Mouse (Mus musculus) spleen, adult 2 months (tissue): ENCODE measurements around the gene Tmem156. TPM values are rescaled to one million over a fixed set of nuclear protein-coding genes. Genes with fewer than 3 reads are reported as not detected.

ENCODE experiments used
- DNase-seq, 2 experiments: peaks; one replicate each; pipeline versions ENCODE4 v3.0.0 to v3.0.0-alpha.2; 2012 to 2021; ENCODE audit warnings: low spot score in 2 of 2, low read depth in 1 of 2
- H3K27ac ChIP-seq: fragments of 200-500 bp; 2 replicates; pipeline ENCODE4 v1.5.1; 2012; ENCODE audit warnings: low read length, inconsistent platforms; ENCODE audit not compliant: insufficient read depth
- H3K27me3 ChIP-seq: fragments of 200-500 bp; 2 replicates; pipeline ENCODE4 v1.6.1; 2012; ENCODE audit warnings: mild to moderate bottlenecking, moderate library complexity, low read length, inconsistent platforms; ENCODE audit not compliant: control insufficient read depth, insufficient read depth
- H3K36me3 ChIP-seq: fragments of 200-500 bp; 2 replicates; pipeline ENCODE4 v1.6.1; 2012; ENCODE audit warnings: mild to moderate bottlenecking, low read length, inconsistent platforms; ENCODE audit not compliant: control insufficient read depth, insufficient read depth
- H3K4me1 ChIP-seq: fragments of 200-500 bp; 2 replicates; pipeline ENCODE4 v1.6.1; 2011; ENCODE audit warnings: inconsistent platforms; ENCODE audit not compliant: control insufficient read depth, insufficient read depth, insufficient read length
- H3K4me3 ChIP-seq: fragments of 200-500 bp; 2 replicates; pipeline ENCODE4 v1.5.1; 2011; ENCODE audit warnings: mild to moderate bottlenecking, inconsistent platforms; ENCODE audit not compliant: insufficient read depth, insufficient read length; ENCODE audit errors: extremely low read depth
- CTCF ChIP-seq: fragments of 200-500 bp; IDR thresholded peaks from 2 replicates; pipeline ENCODE4 v1.5.1; 2011; ENCODE audit warnings: mild to moderate bottlenecking, inconsistent platforms; ENCODE audit not compliant: insufficient read depth, insufficient read length, insufficient replicate concordance; ENCODE audit errors: extremely low read depth
- POLR2A ChIP-seq: fragments of 200-500 bp; IDR thresholded peaks from 2 replicates; pipeline ENCODE4 v1.6.1; 2011; ENCODE audit warnings: low read depth, low read length, inconsistent platforms
- WGBS: fragments of 180-500 bp; shearing (Covaris S2); methylation state at CpG from one replicate; pipeline ENCODE4 v1.1.7; 2018; 5-methylcytosine and 5-hydroxymethylcytosine counted together
- polyA plus RNA-seq: library from polyadenylated mRNA; depleted of rRNA; stranded (reverse); fragments of >200 nt; gene quantifications from 2 replicates; pipeline ENCODE4 v1.2.3, GENCODE M21; 2012

Gene Tmem156
- polyA plus RNA-seq, 1 experiment = 2.9 TPM

- Histone ChIP-seq H3K36me3 (peaks cover 29% of the 10 kb centered on the region), H3K27ac (no peak overlapping the region), H3K27me3 (no peaks in the 10 kb centered on the region), H3K4me1 (no peaks in the 10 kb centered on the region), H3K4me3 (no peak overlapping the region)
- DNase-seq = no peak
- no peak for TF ChIP-seq CTCF
- TF ChIP-seq POLR2A = no peak
- 84% methylated on average over 7 of the region's 7 CpGs for WGBS
These were observed 17.2 kb downstream of the Tmem156 start for GRCm38 (mm10) chr5:65074693-65075092.

- Histone ChIP-seq H3K36me3 (peaks cover 22% of the 10 kb centered on the region), H3K27me3 (no peaks in the 10 kb centered on the region), H3K4me3 (no peak overlapping the region), H3K4me1 (no peaks in the 10 kb centered on the region), H3K27ac (no peak overlapping the region)
- DNase-seq = no peak
- WGBS = 74% methylated on average over 4 of the region's 4 CpGs
- TF ChIP-seq POLR2A (no peak), CTCF (no peak)
These were observed 18.7 kb downstream of the Tmem156 start for GRCm38 (mm10) chr5:65073247-65073646.

DNA sequence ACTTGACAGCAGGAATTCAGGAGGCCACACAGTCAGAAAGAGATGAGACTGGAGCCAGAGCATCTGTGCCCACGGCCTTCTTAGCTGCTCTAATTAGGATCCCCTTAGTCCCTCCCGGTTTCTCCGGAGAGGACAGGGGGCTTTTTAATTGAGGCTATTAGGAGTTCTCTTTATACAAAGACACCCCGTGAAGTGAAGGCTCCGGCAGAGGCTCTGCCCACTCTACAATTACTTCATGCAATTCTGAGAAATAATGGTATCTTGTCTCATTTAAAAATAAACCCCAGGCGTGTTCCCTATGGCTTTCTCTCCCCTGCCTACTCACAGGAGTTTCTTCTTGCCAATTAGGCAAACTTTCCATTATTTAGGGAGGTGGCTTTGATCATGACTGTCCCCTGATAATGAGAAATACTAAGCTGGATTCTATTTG lies 20.2 kb downstream of the Tmem156 start:
- H3K4me1 ChIP-seq = no peaks in the 10 kb centered on the region
- WGBS = 90% methylated on average over 6 of the region's 6 CpGs

DNA sequence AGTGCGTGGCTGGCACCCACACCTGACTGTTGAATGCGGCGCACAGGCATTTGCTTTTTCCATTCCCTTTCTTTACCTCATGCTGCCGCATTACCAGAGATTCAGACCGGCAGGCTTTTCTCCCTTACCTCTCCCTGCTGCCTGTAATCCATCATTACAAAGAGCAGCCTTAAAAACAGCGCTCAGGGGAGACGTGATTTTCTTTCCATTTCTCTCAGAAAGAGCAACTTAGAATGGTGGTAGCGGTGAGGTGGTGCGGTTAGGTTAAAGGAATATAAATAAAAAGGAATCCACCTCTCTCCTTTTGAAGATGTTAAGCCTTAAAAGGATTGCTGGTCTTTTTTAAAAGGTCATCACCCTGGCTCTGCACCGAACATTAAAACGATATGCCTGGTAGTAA lies 22.1 kb downstream of the Tmem156 start:
- WGBS = 88% methylated on average over 11 of the region's 11 CpGs

More for the DNA sequence above, 20.2 kb downstream of the Tmem156 start:
- TF ChIP-seq POLR2A = no peak
- H3K27me3 ChIP-seq = no peaks in the 10 kb centered on the region
- H3K4me3 ChIP-seq = no peak overlapping the region
- H3K36me3 ChIP-seq = peaks cover 23% of the 10 kb centered on the region
- DNase-seq = no peak
- no peak overlapping the region for H3K27ac ChIP-seq

GRCm38 (mm10) chr5:65068166-65068565 lies 23.8 kb downstream of the Tmem156 start:
- no peaks in the 10 kb centered on the region for H3K27me3 ChIP-seq
- WGBS = 96% methylated on average over 6 of the region's 6 CpGs
- no peak for DNase-seq
- TF ChIP-seq POLR2A (no peak), CTCF (no peak)
- H3K27ac ChIP-seq = no peak overlapping the region
- H3K36me3 ChIP-seq = peaks cover 19% of the 10 kb centered on the region
- no peaks in the 10 kb centered on the region for H3K4me1 ChIP-seq
- H3K4me3 ChIP-seq = no peak overlapping the region

More for the DNA sequence above, 22.1 kb downstream of the Tmem156 start:
- Histone ChIP-seq H3K27me3 (no peaks in the 10 kb centered on the region), H3K27ac (no peak overlapping the region), H3K4me1 (no peaks in the 10 kb centered on the region), H3K4me3 (no peak overlapping the region), H3K36me3 (peaks cover 20% of the 10 kb centered on the region)
- DNase-seq = no peak
- no peak for TF ChIP-seq CTCF
- no peak for TF ChIP-seq POLR2A

DNA sequence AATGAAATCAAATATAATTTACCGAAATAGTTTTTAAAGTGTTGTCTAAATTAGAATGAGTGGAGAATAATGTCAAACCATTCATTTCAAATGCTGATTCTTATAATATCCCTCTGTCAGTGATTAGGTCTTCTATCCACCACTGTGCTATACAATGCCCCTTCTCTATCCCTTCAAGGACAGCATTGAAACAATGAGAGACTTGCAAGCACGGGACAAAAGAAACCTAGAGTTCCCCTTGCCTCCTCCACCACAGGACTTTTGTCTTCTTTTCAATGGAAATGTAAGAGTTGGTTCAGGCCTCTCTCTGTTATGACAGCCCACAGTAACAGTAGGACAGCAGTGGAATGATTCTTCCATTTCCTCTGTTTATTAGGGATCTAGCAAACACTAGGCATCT lies 28.7 kb downstream of the Tmem156 start:
- no peak for TF ChIP-seq CTCF
- no peak for TF ChIP-seq POLR2A
- Histone ChIP-seq H3K27me3 (no peaks in the 10 kb centered on the region), H3K4me1 (no peaks in the 10 kb centered on the region), H3K36me3 (peaks cover 8% of the 10 kb centered on the region), H3K27ac (no peak overlapping the region), H3K4me3 (no peak overlapping the region)
- no peak for DNase-seq
- 88% methylated on average over 2 of the region's 2 CpGs for whole genome bisulfite sequencing

GRCm38 (mm10) chr5:65062236-65062635 lies 29.7 kb downstream of the Tmem156 start:
- no peaks in the 10 kb centered on the region for H3K4me1 ChIP-seq
- WGBS = 96% methylated on average over 4 of the region's 4 CpGs
- DNase-seq = no peak
- TF ChIP-seq POLR2A (no peak), CTCF (no peak)
- no peak overlapping the region for H3K27ac ChIP-seq
- H3K4me3 ChIP-seq = no peak overlapping the region
- H3K27me3 ChIP-seq = no peaks in the 10 kb centered on the region
- H3K36me3 ChIP-seq = peaks cover 7% of the 10 kb centered on the region
